1 mouse cellular context compared by ENCODE assay signal in the genomic region with DNA sequence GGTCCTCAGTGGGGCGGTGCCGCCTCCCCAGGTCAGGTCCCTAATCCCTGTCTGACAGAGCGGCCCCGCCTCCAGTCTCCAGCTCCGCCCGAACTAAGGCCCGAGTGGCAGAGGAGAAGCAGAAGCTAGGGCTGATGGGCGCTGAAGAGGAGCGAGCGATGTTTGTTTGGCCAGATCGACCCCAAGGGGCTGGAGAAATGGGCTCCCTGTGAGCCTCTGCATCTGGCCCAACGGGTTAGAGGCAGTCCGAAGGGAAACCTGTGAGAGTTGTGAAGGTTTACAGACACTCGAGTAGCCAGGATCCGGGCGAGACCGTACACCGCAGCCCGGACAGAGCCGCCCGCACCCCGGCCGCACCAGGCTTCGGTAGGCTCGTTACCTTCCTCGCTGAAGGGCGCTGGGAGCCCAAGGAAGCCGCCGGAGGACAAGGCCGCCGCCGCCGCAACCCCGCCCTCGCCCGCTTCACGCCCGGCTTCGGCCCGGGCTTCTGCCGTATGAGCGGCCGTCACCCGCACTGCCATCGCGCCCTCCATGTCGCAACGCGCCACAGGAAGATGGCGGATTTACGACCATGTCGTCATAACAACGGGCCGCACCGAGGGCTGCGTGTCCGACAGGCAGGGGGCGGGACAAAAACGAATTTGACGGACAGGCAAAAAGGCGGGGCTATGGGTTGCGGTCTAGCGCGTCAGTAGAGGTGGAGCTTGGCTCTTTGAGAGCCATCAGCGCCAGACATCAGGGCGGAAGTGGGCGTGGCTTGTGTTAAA.
TF ChIP-seq lines count a peak whose summit lies in the region.

No protein-coding gene starts in this region.

TF ChIP-seq in ES-E14, 5 proteins besides CTCF, POLR2A, EP300 and RAD21:
- TF ChIP-seq HCFC1 (IDR thresholded peaks at IDR 0.05; ENCODE audit: borderline replicate concordance, insufficient read depth, low read length) (peak; percentile 1; the same call in 1 of the 2 replicates), ZC3H11A (IDR thresholded peaks at IDR 0.05; ENCODE audit: borderline replicate concordance, low read depth, low read length) (no peak), CHD2 (IDR thresholded peaks at IDR 0.05; ENCODE audit: low read depth, low read length) (no peak), MAFK (IDR thresholded peaks at IDR 0.05; ENCODE audit: insufficient read depth, low read depth, low read length) (no peak), ZNF384 (IDR thresholded peaks at IDR 0.05; ENCODE audit: low read depth, low read length) (no peak)
